Comparison of ENCODE assay signal across 20 mouse cellular contexts in genomic region chr12:21145050-21145449, GRCm38 (mm10).
DNase-seq lines count a peak whose midpoint lies in the region; ATAC-seq and TF ChIP-seq lines count a peak whose summit lies in the region.
"Had no signal": no experiment of that assay in that cellular context is flagged by ENCODE, and none has a peak within 500 bp of the region (broad histone marks: within the 10 kb centered on the region; RNA-seq: fewer than 3 reads in every experiment).

No protein-coding gene starts in this region.

- no peaks in the 10 kb centered on the region for H3K9me3 ChIP-seq in heart, postnatal 0 days (replicated peaks; ENCODE audit: control insufficient read depth, low read length)
- H3K9me3 ChIP-seq in MEL (replicated peaks; ENCODE audit: insufficient read depth, low read length): no peaks in the 10 kb centered on the region
- H3K9me3 ChIP-seq in liver, embryonic 11.5 days (ENCODE audit: control insufficient read depth, low read length): no peaks in the 10 kb centered on the region
- no peaks in the 10 kb centered on the region for H3K9me3 ChIP-seq in hindbrain, embryonic 14.5 days (ENCODE audit: control insufficient read depth, low read length)
- H3K9me3 ChIP-seq: embryonic facial prominence, embryonic 10.5 days; heart, embryonic 10.5 days; midbrain, embryonic 13.5 days; neural tube, embryonic 12.5 days had no signal

- no peaks in the 10 kb centered on the region for H3K27me3 ChIP-seq in heart, postnatal 0 days (ENCODE audit: control insufficient read depth, insufficient read depth, low read length)
- H3K27me3 ChIP-seq in MEL (ENCODE audit: control insufficient read depth in 1 of 2, insufficient read depth in 2 of 2, low read length in 2 of 2): no peaks in the 10 kb centered on the region
- no peaks in the 10 kb centered on the region for H3K27me3 ChIP-seq in liver, embryonic 11.5 days (replicated peaks; ENCODE audit: control insufficient read depth, insufficient read depth, low read length)
- no peaks in the 10 kb centered on the region for H3K27me3 ChIP-seq in myocyte (ENCODE audit: control insufficient read depth, insufficient read depth, insufficient read length)
- H3K27me3 ChIP-seq in hindbrain, embryonic 14.5 days (ENCODE audit: control insufficient read depth, insufficient read depth, low read length): no peaks in the 10 kb centered on the region
- H3K27me3 ChIP-seq: midbrain, embryonic 13.5 days; neural tube, embryonic 12.5 days had no signal

- 78% methylated on average over 5 of the region's 5 CpGs for WGBS in heart, postnatal 0 days
- 72% methylated on average over 5 of the region's 5 CpGs for WGBS in liver, embryonic 11.5 days
- 91% methylated on average over 5 of the region's 5 CpGs for WGBS in hindbrain, embryonic 14.5 days

- TF ChIP-seq POLR2A in MEL (IDR thresholded peaks at IDR 0.05; ENCODE audit: control insufficient read depth in 1 of 2, insufficient read depth in 1 of 2, low read depth in 1 of 2, low read length in 2 of 2, poor library complexity in 1 of 2) (no peak), myocyte (IDR thresholded peaks at IDR 0.05; ENCODE audit: insufficient read length, low read depth) (no peak)

- no peak for TF ChIP-seq EP300 in heart, postnatal 0 days (IDR thresholded peaks at IDR 0.05; ENCODE audit: low read depth)
- no peak for TF ChIP-seq EP300 in MEL (IDR thresholded peaks at IDR 0.05; ENCODE audit: low read depth in 1 of 2, low read length in 2 of 2)

- H3K79me2 ChIP-seq in MEL (ENCODE audit: control insufficient read depth, insufficient read depth, low read length, poor library complexity) (no peaks in the 10 kb centered on the region), myocyte (ENCODE audit: control insufficient read depth, insufficient read depth) (peaks cover 5% of the 10 kb centered on the region)

- no peaks in the 10 kb centered on the region for H3K36me3 ChIP-seq in heart, postnatal 0 days (replicated peaks; ENCODE audit: control insufficient read depth, insufficient read depth, low read length)
- H3K36me3 ChIP-seq in MEL (ENCODE audit: control insufficient read depth in 1 of 2, insufficient read depth in 2 of 2, low read length in 2 of 2): no peaks in the 10 kb centered on the region; a peak in 1 of 4 replicates
- no peaks in the 10 kb centered on the region for H3K36me3 ChIP-seq in liver, embryonic 11.5 days (ENCODE audit: control insufficient read depth, insufficient read depth, low read length)
- no peaks in the 10 kb centered on the region for H3K36me3 ChIP-seq in myocyte (ENCODE audit: control insufficient read depth, insufficient read depth)
- H3K36me3 ChIP-seq in hindbrain, embryonic 14.5 days (replicated peaks; ENCODE audit: control insufficient read depth, insufficient read depth): 0 out of 2 replicates have a peak, but pooled peaks cover 4% of the 10 kb centered on the region
- H3K36me3 ChIP-seq: heart, embryonic 10.5 days; neural tube, embryonic 12.5 days had no signal

- H3K9ac ChIP-seq in heart, postnatal 0 days (replicated peaks; ENCODE audit: low read depth, low read length): no peak overlapping the region
- no peak overlapping the region for H3K9ac ChIP-seq in MEL (ENCODE audit: control insufficient read depth, low read depth, low read length, poor library complexity, severe bottlenecking)
- no peak overlapping the region for H3K9ac ChIP-seq in liver, embryonic 11.5 days (ENCODE audit: low read depth, low read length)
- no peak overlapping the region for H3K9ac ChIP-seq in hindbrain, embryonic 14.5 days
- H3K9ac ChIP-seq: lung, embryonic 14.5 days; midbrain, embryonic 13.5 days; neural tube, embryonic 12.5 days had no signal

- H3K4me3 ChIP-seq in heart, postnatal 0 days (ENCODE audit: low read depth, low read length): no peak overlapping the region
- H3K4me3 ChIP-seq in MEL (ENCODE audit: control insufficient read depth in 1 of 2, insufficient read depth in 1 of 2, low read depth in 2 of 2, low read length in 2 of 2) (no peak overlapping the region), myocyte (no peak overlapping the region)
- no peak overlapping the region for H3K4me3 ChIP-seq in liver, embryonic 11.5 days (ENCODE audit: low read depth, low read length)
- H3K4me3 ChIP-seq in hindbrain, embryonic 14.5 days (replicated peaks; ENCODE audit: low read length): no peak overlapping the region
- H3K4me3 ChIP-seq: embryonic facial prominence, embryonic 10.5 days; forebrain, embryonic 10.5 days; heart, embryonic 10.5 days; hindbrain, embryonic 10.5 days; midbrain, embryonic 13.5 days; neural tube, embryonic 12.5 days had no signal

- no peak for TF ChIP-seq RAD21 in MEL (IDR thresholded peaks at IDR 0.05; ENCODE audit: low read depth, low read length)

- H3K27ac ChIP-seq in heart, postnatal 0 days (ENCODE audit: low read depth): peak overlapping the region; percentile 19; the same call in 1 of the 2 replicates
- peak overlapping the region; percentile 19; the same call in 1 of the 2 replicates for H3K27ac ChIP-seq in MEL (ENCODE audit: control insufficient read depth, low read depth, low read length)
- no peak overlapping the region for H3K27ac ChIP-seq in liver, embryonic 11.5 days (ENCODE audit: low read depth, low read length)
- no peak overlapping the region for H3K27ac ChIP-seq in hindbrain, embryonic 14.5 days
- H3K27ac ChIP-seq: embryonic facial prominence, embryonic 10.5 days; forebrain, embryonic 10.5 days; heart, embryonic 10.5 days; hindbrain, embryonic 10.5 days; midbrain, embryonic 13.5 days; neural tube, embryonic 12.5 days had no signal

- peak; percentile 6; the same call in 1 of the 2 replicates for ATAC-seq in heart, postnatal 0 days (ENCODE audit: insufficient read depth, low read depth)
- ATAC-seq in liver, embryonic 11.5 days (replicated peaks; ENCODE audit: low FRiP score): peak; percentile 37; the same call in 1 of the 2 replicates
- no peak for ATAC-seq in hindbrain, embryonic 14.5 days (ENCODE audit: low FRiP score)
- ATAC-seq: midbrain, embryonic 13.5 days had no signal

- peaks cover 33% of the 10 kb centered on the region for H3K4me1 ChIP-seq in heart, postnatal 0 days (ENCODE audit: control insufficient read depth, insufficient read depth)
- 0 out of 4 replicates have a peak, but pooled peaks cover 0 to 4% of the 10 kb centered on the region in 2 experiments for H3K4me1 ChIP-seq in MEL (ENCODE audit: control insufficient read depth in 1 of 2, insufficient read depth in 2 of 2, low read length in 2 of 2)
- peaks cover 24% of the 10 kb centered on the region for H3K4me1 ChIP-seq in liver, embryonic 11.5 days (replicated peaks; ENCODE audit: control insufficient read depth, insufficient read depth, low read length)
- peaks cover 3% of the 10 kb centered on the region for H3K4me1 ChIP-seq in hindbrain, embryonic 14.5 days (replicated peaks; ENCODE audit: control insufficient read depth, insufficient read depth, low read length)

- no peak overlapping the region for H3K4me2 ChIP-seq in heart, postnatal 0 days (ENCODE audit: low read depth, low read length)
- peak overlapping the region; percentile 2; the same call in 1 of the 2 replicates for H3K4me2 ChIP-seq in liver, embryonic 11.5 days
- H3K4me2 ChIP-seq in myocyte (ENCODE audit: low read depth): peak overlapping the region; percentile 18
- no peak overlapping the region for H3K4me2 ChIP-seq in hindbrain, embryonic 14.5 days (replicated peaks)
- H3K4me2 ChIP-seq: lung, embryonic 14.5 days; midbrain, embryonic 13.5 days; neural tube, embryonic 12.5 days had no signal

- no peak overlapping the region for H3ac ChIP-seq in myocyte (ENCODE audit: control insufficient read depth, insufficient read length)

- no peak for TF ChIP-seq CTCF in heart, postnatal 0 days (IDR thresholded peaks at IDR 0.05; ENCODE audit: low read depth)
- no peak for TF ChIP-seq CTCF in MEL (IDR thresholded peaks at IDR 0.05 in 2 of 3, conservative IDR thresholded peaks at IDR 0.05 in 1 of 3; ENCODE audit: control insufficient read depth in 1 of 3, insufficient read depth in 1 of 3, low read depth in 2 of 3, low read length in 3 of 3, poor library complexity in 1 of 3, severe bottlenecking in 1 of 3)

- no peak for DNase-seq in heart, postnatal 0 days (ENCODE audit: low spot score)
- no peak for DNase-seq in heart, postnatal 4 days
- DNase-seq in MEL (ENCODE audit: low read depth, low spot score): no peak
- DNase-seq in liver, embryonic 11.5 days (ENCODE audit: low spot score): no peak
- no peak for DNase-seq in cerebellum, adult 8-10 months
- no peak for DNase-seq in kidney, postnatal 36 days
- DNase-seq in hindbrain, embryonic 14.5 days (ENCODE audit: low spot score): no peak
- DNase-seq: adrenal gland, postnatal 14 days; cerebellum, postnatal 25 days; kidney, adult 9 months; lung, embryonic 14.5 days; right cerebral cortex, postnatal 4 days; thymus, postnatal 14 days had no signal

TF ChIP-seq in MEL, 35 proteins besides CTCF, POLR2A, EP300 and RAD21:
- TF ChIP-seq BHLHE40 (IDR thresholded peaks at IDR 0.05; ENCODE audit: borderline replicate concordance, low read depth, low read length): no peak
- TF ChIP-seq CHD2 (IDR thresholded peaks at IDR 0.05; ENCODE audit: low read length): no peak
- TF ChIP-seq SIN3A (IDR thresholded peaks at IDR 0.05; ENCODE audit: low read length): no peak
- TF ChIP-seq SMC3 (IDR thresholded peaks at IDR 0.05; ENCODE audit: low read depth, low read length): no peak
- no peak for TF ChIP-seq ZC3H11A (IDR thresholded peaks at IDR 0.05; ENCODE audit: low read depth, low read length)
- no peak for TF ChIP-seq KAT2A (conservative IDR thresholded peaks at IDR 0.05; ENCODE audit: low read depth, low read length)
- no peak for TF ChIP-seq NRF1 (IDR thresholded peaks at IDR 0.05; ENCODE audit: insufficient read depth, low read depth, low read length, poor library complexity, severe bottlenecking)

TF ChIP-seq in myocyte, 11 proteins besides CTCF, POLR2A, EP300 and RAD21:
- TF ChIP-seq MAX (IDR thresholded peaks at IDR 0.05; ENCODE audit: low read depth): no peak
- TF ChIP-seq USF1 (IDR thresholded peaks at IDR 0.05; ENCODE audit: low read depth): no peak
- no peak for TF ChIP-seq MYOD1 (IDR thresholded peaks at IDR 0.05; ENCODE audit: control insufficient read depth in 1 of 3, insufficient read length in 2 of 3, low read depth in 2 of 3)
- TF ChIP-seq TCF3 (IDR thresholded peaks at IDR 0.05; ENCODE audit: insufficient read length, low read depth): no peak
- TF ChIP-seq MYOG (IDR thresholded peaks at IDR 0.05; ENCODE audit: control insufficient read depth in 1 of 3, insufficient read depth in 1 of 3, insufficient read length in 2 of 3, low read depth in 2 of 3): no peak

Comparison
In these comparisons a context has a peak if more than half of its experiments do, and no peak if none do; other contexts are left out.
1. H3K27ac ChIP-seq: peak in heart, postnatal 0 days (single experiment) and MEL (single experiment); none in liver, embryonic 11.5 days (single experiment) and hindbrain, embryonic 14.5 days (single experiment).
2. H3K4me2 ChIP-seq: peak in liver, embryonic 11.5 days (single experiment) and myocyte (single experiment); none in heart, postnatal 0 days (single experiment) and hindbrain, embryonic 14.5 days (single experiment).